Mouse (Mus musculus) c-Kit-positive CD71-positive TER-119-negative erythroid progenitor cells, embryonic 14.5 days (primary cell): ENCODE measurements around the gene Tas2r106.

Source experiments
- DNase-seq: peaks from one replicate; pipeline ENCODE4 v3.0.0-alpha.2; 2013; ENCODE audit warnings: low read depth

Gene Tas2r106

GRCm38 (mm10) chr6:131678786-131679185 is at the start of gene Tas2r106:
Tas2r106 (minus strand) TSS chr6:131678886.
- DNase-seq, result no peak

- DNase-seq, result peak; percentile 1
Measured at GRCm38 (mm10) chr6:131712803-131713202, 34.1 kb upstream of the Tas2r106 start.

- no peak for DNase-seq
Measured at GRCm38 (mm10) chr6:131689963-131690362, 11.3 kb upstream of the Tas2r106 start, which contains the start of gene Tas2r114. Tas2r114 (minus strand) TSS chr6:131690063.

GRCm38 (mm10) chr6:131687395-131687794 is 8.7 kb upstream of the Tas2r106 start, which contains the start of gene Tas2r105:
Tas2r105 (minus strand) TSS chr6:131687495.
- DNase-seq, result no peak

GRCm38 (mm10) chr6:131685644-131686043 is 7.0 kb upstream of the Tas2r106 start, which contains the start of gene Tas2r104:
Tas2r104 (minus strand) TSS chr6:131685744.
- no peak for DNase-seq

GRCm38 (mm10) chr6:131660049-131660448 is 18.6 kb downstream of the Tas2r106 start, which contains the start of gene Tas2r107:
Tas2r107 (minus strand) TSS chr6:131660149.
- no peak for DNase-seq

GRCm38 (mm10) chr6:131630812-131631211 is 47.9 kb downstream of the Tas2r106 start, which contains the start of gene Tas2r130:
Tas2r130 (minus strand) TSS chr6:131630912.
- no peak for DNase-seq
